Mouse (Mus musculus): ENCODE data around the gene Map3k7. TPM values are rescaled to one million over a fixed set of nuclear protein-coding genes. Genes with fewer than 3 reads are reported as not detected.

Map3k7 gene
- polyA plus RNA-seq, 1 experiment from 2014 or later, result 32.0 TPM

DNA sequence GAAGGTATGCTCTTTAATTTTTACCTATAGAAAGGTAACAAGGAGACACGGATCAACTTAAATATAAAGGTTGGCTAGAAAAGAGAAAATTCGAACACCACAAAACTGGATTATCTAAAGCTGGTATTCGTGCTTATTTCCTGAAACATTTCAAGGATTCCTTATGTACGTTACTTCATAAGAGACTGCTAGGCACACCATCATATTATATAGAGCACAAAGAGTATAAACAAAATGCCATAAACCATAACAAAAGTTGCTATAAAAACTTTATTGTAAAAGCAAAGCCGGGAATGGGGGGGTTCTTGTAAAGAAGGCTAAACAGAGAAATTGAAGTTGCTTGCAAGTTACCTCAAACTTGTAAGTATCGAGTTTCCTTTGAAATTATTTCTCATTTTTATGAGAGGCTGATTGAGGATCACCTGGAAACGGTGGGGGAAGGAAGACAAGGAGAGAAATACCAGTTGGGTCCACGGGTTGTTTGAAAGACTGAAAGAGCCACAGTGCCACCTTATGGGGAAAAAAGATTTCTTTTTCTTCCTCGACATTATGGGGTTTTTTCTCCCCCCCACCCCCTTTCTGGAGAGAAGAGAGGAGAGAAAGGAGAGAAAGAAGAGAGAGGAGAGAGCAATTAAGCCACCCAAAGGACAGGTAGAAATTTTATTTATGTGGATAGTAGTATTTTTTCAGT is 25.3 kb upstream of the Map3k7 start:
- Histone ChIP-seq H3K9me3 (no peaks in the 10 kb centered on the region), H3K9ac (replicated peaks) (no peak overlapping the region), H3K4me1 (replicated peaks) (peaks cover 20% of the 10 kb centered on the region), H3K27me3 (peaks cover 40% of the 10 kb centered on the region), H3K4me2 (replicated peaks) (no peak overlapping the region), H3K27ac (no peak overlapping the region), H3K4me3 (replicated peaks) (no peak overlapping the region), H3K36me3 (no peaks in the 10 kb centered on the region)
- peak; percentile 41; the same call in 1 of the 2 replicates for ATAC-seq
- 35% methylated on average over 9 of the region's 9 CpGs for WGBS

DNA sequence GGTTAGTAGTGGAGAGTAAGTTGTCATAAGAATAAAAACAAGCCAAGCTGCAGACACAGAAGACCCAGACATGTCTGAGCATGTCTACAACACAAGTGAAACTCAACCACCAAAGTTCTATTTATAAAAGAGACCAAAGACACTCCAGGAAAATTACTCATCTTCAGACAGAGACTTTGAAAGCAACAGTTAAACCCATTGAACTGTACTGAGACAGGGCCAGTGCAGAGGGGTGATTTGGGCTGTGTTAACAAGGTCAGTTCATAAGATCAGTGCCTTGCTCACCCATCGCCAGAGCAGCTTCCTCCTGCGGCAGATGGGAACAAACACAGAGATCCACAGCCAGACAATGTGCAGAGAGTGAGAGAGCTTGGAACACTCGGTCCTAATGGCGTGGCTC is 22.3 kb upstream of the Map3k7 start:
- Histone ChIP-seq H3K27me3 (peaks cover 21% of the 10 kb centered on the region), H3K36me3 (no peaks in the 10 kb centered on the region), H3K27ac (no peak overlapping the region), H3K4me1 (replicated peaks) (peaks cover 15% of the 10 kb centered on the region), H3K9ac (replicated peaks) (no peak overlapping the region), H3K4me3 (replicated peaks) (no peak overlapping the region), H3K4me2 (replicated peaks) (no peak overlapping the region), H3K9me3 (no peaks in the 10 kb centered on the region)
- 57% methylated on average over 4 of the region's 4 CpGs for WGBS
- ATAC-seq, result no peak

DNA sequence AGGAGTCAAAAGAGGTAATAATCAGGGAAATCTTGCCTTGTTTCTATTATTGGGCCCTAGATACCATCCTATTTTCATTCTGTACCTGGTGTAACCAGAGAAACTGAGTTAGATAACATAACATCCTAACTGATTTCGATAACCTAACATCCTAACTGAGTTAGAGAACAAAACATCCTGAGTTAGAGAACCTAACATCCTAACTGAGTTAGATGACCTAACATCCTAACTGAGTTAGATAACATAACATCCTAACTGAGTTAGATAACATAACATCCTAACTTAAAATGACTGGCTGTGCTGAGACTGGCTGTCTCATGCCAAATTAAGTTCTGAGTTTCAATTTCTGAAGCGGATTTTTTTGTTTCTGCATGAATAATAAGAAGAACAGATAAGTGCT is 20.9 kb upstream of the Map3k7 start:
- Histone ChIP-seq H3K4me1 (replicated peaks) (0 out of 2 replicates have a peak, but pooled peaks cover 3% of the 10 kb centered on the region), H3K9ac (replicated peaks) (no peak overlapping the region), H3K36me3 (no peaks in the 10 kb centered on the region), H3K27me3 (peaks cover 21% of the 10 kb centered on the region), H3K4me2 (replicated peaks) (no peak overlapping the region), H3K4me3 (replicated peaks) (no peak overlapping the region), H3K27ac (no peak overlapping the region), H3K9me3 (no peaks in the 10 kb centered on the region)
- WGBS, result 93% methylated on average over 2 of the region's 2 CpGs
- no peak for ATAC-seq

DNA sequence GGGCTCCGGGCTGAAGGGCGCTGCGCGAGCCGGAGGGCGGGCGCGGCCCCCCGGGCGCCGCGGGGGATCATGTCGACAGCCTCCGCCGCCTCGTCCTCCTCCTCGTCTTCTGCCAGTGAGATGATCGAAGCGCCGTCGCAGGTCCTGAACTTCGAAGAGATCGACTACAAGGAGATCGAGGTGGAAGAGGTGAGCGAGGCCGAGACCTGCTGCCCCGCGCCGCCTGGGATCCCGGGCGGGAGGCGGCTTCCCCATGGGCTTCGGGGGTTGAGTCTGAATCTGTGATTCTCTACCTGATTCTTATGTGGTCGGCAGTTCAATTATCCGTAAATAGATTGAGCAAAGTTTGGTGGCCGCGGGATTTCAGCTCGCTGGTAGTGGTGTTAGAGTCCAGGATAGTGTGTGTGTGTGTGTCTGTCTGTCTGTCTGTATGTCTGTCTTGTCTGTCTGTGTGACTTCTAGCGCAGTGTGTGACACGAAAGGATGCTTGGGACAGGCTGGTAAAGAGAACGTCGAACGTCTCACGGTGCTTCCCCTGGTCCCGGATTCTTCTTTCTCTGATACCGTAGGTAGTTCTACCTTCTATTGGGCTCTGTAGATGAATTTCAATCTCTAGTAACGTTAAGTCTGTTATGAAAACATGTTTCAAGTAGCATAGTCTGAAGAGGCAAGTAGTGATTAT is 438 bp downstream of the Map3k7 start:
- peaks cover 28% of the 10 kb centered on the region for H3K4me1 ChIP-seq (replicated peaks)
- peak overlapping the region; percentile 74 for H3K4me2 ChIP-seq (replicated peaks)
- no peaks in the 10 kb centered on the region for H3K36me3 ChIP-seq
- peak overlapping the region; percentile 83 for H3K4me3 ChIP-seq (replicated peaks)
- H3K27ac ChIP-seq, result peak overlapping the region; percentile 98
- H3K9ac ChIP-seq (replicated peaks), result peak overlapping the region; percentile 90
- ATAC-seq, result peak; percentile 7; the same call in 1 of the 2 replicates
- no peaks in the 10 kb centered on the region for H3K9me3 ChIP-seq
- no peaks in the 10 kb centered on the region for H3K27me3 ChIP-seq
- WGBS, result under 1% methylated on average over 43 of the region's 47 CpGs

DNA sequence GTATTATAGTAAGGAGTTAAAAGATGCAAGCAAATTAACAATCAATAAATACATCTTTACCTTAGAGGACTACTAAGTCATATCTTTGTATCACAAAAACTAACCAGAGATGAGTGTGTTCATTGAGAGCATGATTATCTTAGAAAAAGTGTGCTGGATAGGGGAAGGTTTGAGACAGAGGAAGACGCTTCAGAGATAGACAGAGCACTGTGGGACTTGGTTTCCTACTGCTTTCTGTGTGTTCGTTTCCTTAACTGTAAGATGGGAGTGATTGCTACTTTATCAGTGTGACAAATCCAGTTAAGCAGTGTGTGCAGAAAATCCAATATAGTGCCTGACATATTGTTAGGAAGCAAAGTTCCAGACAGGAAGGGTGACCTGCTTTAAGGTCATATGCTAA is 1.3 kb downstream of the Map3k7 start:
- no peak for ATAC-seq
- H3K27ac ChIP-seq, result no peak overlapping the region
- H3K9ac ChIP-seq (replicated peaks), result peak overlapping the region; percentile 51; the same call in 1 of the 2 replicates
- no peaks in the 10 kb centered on the region for H3K27me3 ChIP-seq
- H3K9me3 ChIP-seq, result no peaks in the 10 kb centered on the region
- peak overlapping the region; percentile 74 for H3K4me2 ChIP-seq (replicated peaks)
- peak overlapping the region; percentile 83 for H3K4me3 ChIP-seq (replicated peaks)
- 48% methylated on average over 2 of the region's 2 CpGs for WGBS
- H3K36me3 ChIP-seq, result no peaks in the 10 kb centered on the region
- H3K4me1 ChIP-seq (replicated peaks), result peaks cover 28% of the 10 kb centered on the region

DNA sequence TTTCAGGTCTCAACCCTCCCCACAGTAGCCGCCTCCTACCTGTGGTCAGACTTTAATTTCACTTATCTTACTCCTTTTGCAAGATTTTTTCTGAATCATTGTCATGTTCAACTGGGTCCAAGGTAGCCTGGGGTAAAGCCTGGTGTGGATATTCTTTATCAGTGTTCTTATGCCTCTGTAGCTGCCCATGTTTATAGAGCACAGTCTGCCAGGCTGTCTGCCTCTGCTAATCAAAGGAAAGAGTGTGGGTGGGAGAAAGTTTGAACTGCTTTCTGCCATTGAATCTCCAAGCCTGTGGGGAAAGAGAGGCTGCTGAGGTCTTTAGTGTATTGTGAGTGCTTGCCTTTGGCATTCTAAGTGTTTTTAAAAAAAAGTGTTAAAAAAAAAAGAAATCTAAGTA is 7.5 kb downstream of the Map3k7 start:
- no peak overlapping the region for H3K4me3 ChIP-seq (replicated peaks)
- no peaks in the 10 kb centered on the region for H3K9me3 ChIP-seq
- H3K4me2 ChIP-seq (replicated peaks), result no peak overlapping the region
- no peaks in the 10 kb centered on the region for H3K27me3 ChIP-seq
- WGBS, result 92% methylated on average over 1 of the region's 1 CpGs
- H3K27ac ChIP-seq, result no peak overlapping the region
- H3K36me3 ChIP-seq, result peaks cover 3% of the 10 kb centered on the region; the same call in 1 of the 2 replicates
- H3K4me1 ChIP-seq (replicated peaks), result peaks cover 4% of the 10 kb centered on the region; the same call in 1 of the 2 replicates
- ATAC-seq, result no peak
- H3K9ac ChIP-seq (replicated peaks), result no peak overlapping the region

DNA sequence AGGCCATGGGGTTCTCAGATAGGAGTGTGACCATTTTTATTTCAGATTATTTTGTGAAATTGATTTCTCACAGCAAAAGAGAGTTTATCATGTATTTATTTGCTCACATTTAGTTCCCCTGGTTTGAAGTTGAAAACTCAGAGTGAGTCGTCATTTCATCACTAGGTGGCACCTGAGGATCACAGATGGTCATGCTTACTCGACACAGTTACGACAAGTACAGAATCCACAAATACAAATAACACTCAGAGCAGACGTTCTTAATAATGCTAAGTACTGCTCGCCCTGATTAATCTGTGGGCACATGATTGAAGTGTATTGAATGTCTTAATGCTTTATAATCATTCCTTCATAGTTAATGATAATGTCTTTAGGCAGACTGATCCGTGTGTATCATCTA is 8.3 kb downstream of the Map3k7 start:
- H3K27ac ChIP-seq, result no peak overlapping the region
- no peak overlapping the region for H3K4me2 ChIP-seq (replicated peaks)
- H3K4me3 ChIP-seq (replicated peaks), result no peak overlapping the region
- no peaks in the 10 kb centered on the region for H3K27me3 ChIP-seq
- H3K9me3 ChIP-seq, result no peaks in the 10 kb centered on the region
- 0 out of 2 replicates have a peak, but pooled peaks cover 4% of the 10 kb centered on the region for H3K4me1 ChIP-seq (replicated peaks)
- H3K36me3 ChIP-seq, result peaks cover 6% of the 10 kb centered on the region
- WGBS, result 60% methylated on average over 6 of the region's 6 CpGs
- no peak overlapping the region for H3K9ac ChIP-seq (replicated peaks)
- no peak for ATAC-seq

DNA sequence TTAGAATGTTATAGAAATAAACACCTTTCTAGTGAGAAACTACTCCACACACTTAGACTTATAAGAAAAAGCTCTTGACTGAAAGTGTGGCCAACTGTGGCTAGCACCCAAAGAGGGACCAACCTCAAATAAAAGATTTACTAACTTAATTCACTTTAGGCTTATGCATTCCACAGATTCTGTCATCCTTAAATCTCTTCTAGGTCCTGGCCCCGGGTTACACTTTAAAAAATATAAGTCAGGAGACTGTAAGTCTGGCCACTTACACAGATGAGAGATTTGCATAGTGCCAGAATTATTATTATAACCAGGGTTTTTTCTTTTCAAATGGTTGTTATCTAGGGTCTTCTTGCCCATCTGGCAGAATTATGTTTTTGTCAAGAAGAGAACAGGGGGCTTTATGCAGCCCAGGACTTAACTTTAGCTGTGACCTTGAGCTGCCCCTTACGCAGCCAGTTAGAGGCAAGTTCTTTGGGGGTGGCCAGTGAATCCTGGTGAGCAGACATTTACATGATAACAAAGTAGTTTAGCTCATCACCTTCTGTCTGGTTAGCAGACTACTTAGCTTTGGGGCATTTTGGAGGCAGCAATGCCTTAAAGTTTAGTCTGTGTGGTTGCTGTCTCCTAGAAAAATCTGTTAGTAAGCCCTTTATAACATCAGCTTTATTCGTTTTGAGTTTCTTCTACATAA is 11.5 kb downstream of the Map3k7 start:
- H3K4me1 ChIP-seq (replicated peaks), result 0 out of 2 replicates have a peak, but pooled peaks cover 4% of the 10 kb centered on the region
- H3K27ac ChIP-seq, result no peak overlapping the region
- no peaks in the 10 kb centered on the region for H3K27me3 ChIP-seq
- 69% methylated on average over 3 of the region's 3 CpGs for WGBS
- no peak overlapping the region for H3K4me2 ChIP-seq (replicated peaks)
- no peak overlapping the region for H3K4me3 ChIP-seq (replicated peaks)
- no peaks in the 10 kb centered on the region for H3K9me3 ChIP-seq
- H3K9ac ChIP-seq (replicated peaks), result no peak overlapping the region
- ATAC-seq, result no peak
- H3K36me3 ChIP-seq, result peaks cover 28% of the 10 kb centered on the region

DNA sequence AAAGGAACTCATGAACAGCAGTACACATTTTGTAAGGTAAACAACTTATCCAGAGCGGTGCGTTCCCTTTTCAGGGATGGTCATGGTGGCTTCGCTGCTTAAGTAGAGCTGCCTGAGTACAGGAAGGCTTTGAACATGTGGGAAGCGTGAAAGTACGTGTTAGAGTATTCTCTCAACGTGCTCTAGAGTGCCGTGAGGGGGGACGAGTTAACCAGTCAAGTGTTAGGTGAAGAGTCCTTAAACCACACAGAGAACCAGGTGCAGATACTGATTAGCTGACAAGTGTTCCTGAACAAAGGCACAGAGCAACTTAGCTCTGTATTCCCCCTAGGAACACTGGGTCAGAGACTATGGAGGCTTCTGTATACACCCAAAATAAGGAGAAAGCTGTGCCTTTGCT is 18.0 kb downstream of the Map3k7 start:
- no peak for ATAC-seq
- no peak overlapping the region for H3K9ac ChIP-seq (replicated peaks)
- H3K9me3 ChIP-seq, result no peaks in the 10 kb centered on the region
- H3K36me3 ChIP-seq, result peaks cover 58% of the 10 kb centered on the region
- H3K27me3 ChIP-seq, result no peaks in the 10 kb centered on the region
- H3K27ac ChIP-seq, result no peak overlapping the region
- H3K4me2 ChIP-seq (replicated peaks), result no peak overlapping the region
- 89% methylated on average over 8 of the region's 8 CpGs for WGBS
- H3K4me3 ChIP-seq (replicated peaks), result no peak overlapping the region
- H3K4me1 ChIP-seq (replicated peaks), result no peaks in the 10 kb centered on the region

DNA sequence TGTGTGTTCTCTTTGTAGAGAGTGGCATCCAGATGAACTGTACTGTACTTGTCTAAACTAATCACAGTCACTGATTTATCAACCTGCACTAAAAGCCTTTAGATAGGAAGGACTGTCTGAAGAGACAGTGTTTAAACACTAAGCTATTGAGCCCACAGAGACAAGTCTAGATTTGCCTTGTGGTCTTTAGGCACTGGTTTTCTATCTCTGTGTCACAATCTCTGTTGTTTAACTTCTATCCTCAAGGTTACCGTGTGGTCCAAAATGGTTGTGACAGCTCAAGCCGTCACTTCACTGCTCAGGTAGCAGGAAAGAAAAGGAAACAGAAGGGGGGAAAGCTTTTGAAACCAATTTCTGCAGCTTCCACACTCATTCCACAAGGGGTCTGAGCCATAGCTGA is 29.5 kb downstream of the Map3k7 start:
- no peak overlapping the region for H3K4me3 ChIP-seq (replicated peaks)
- H3K4me2 ChIP-seq (replicated peaks), result no peak overlapping the region
- ATAC-seq, result no peak
- H3K27ac ChIP-seq, result no peak overlapping the region
- no peak overlapping the region for H3K9ac ChIP-seq (replicated peaks)
- peaks cover 53% of the 10 kb centered on the region for H3K36me3 ChIP-seq
- H3K4me1 ChIP-seq (replicated peaks), result no peaks in the 10 kb centered on the region
- no peaks in the 10 kb centered on the region for H3K9me3 ChIP-seq
- WGBS, result 96% methylated on average over 2 of the region's 2 CpGs
- H3K27me3 ChIP-seq, result no peaks in the 10 kb centered on the region

DNA sequence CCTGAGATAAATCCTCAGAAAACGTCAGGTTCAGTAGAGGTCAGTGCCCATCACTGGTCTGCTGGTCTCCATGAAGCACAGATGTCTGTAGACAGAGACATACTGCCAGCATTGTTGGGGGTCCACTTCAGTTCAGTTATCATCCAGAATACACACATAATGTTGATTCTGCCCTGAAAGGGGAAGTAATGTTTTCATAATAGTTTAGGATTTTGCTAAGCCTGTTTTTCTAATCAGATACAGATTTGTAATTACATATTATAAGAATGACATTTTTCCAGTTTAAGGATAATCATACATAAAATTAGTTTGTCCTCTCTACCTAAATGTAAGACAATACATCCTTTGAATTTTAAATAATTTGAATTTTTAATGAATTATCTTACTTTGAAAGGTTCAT is 30.0 kb downstream of the Map3k7 start:
- no peak overlapping the region for H3K4me2 ChIP-seq (replicated peaks)
- H3K9me3 ChIP-seq, result no peaks in the 10 kb centered on the region
- no peak overlapping the region for H3K27ac ChIP-seq
- no peak overlapping the region for H3K9ac ChIP-seq (replicated peaks)
- no peak for ATAC-seq
- H3K36me3 ChIP-seq, result peaks cover 48% of the 10 kb centered on the region
- WGBS, result 73% methylated on average over 1 of the region's 1 CpGs
- H3K27me3 ChIP-seq, result no peaks in the 10 kb centered on the region
- H3K4me1 ChIP-seq (replicated peaks), result no peaks in the 10 kb centered on the region
- no peak overlapping the region for H3K4me3 ChIP-seq (replicated peaks)

DNA sequence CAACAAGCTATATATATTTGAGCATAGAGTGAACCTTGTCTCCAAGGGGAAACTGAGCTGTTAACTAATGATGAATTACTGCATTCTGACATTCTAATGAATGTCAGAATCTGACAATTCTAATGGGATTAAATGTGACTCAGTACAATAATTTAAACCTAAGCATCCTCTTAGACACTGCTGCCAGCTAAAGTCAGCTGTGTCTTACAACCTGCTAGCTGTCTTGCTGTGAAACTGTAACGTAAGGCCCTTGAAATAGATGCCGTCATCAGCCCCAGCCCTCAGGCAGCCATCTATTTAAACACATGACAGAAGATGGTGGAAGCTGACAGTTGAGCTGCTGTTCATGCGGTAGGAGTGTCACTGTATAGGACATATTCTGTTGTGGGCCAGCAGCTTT is 37.6 kb downstream of the Map3k7 start:
- H3K4me2 ChIP-seq (replicated peaks), result no peak overlapping the region
- H3K36me3 ChIP-seq, result peaks cover 36% of the 10 kb centered on the region
- H3K27ac ChIP-seq, result no peak overlapping the region
- no peak for ATAC-seq
- no peak overlapping the region for H3K4me3 ChIP-seq (replicated peaks)
- no peaks in the 10 kb centered on the region for H3K4me1 ChIP-seq (replicated peaks)
- H3K9ac ChIP-seq (replicated peaks), result no peak overlapping the region
- WGBS, result 82% methylated on average over 3 of the region's 3 CpGs
- H3K27me3 ChIP-seq, result no peaks in the 10 kb centered on the region
- no peaks in the 10 kb centered on the region for H3K9me3 ChIP-seq

Measured in midbrain, embryonic 13.5 days (tissue).